Mouse (Mus musculus): ENCODE results near the gene Psme2. TPM values are rescaled to one million over a fixed set of nuclear protein-coding genes. Genes with fewer than 3 reads are reported as not detected.
A peak's percentile ranks its signal among the peaks of the same experiment; 100 is the strongest.

Psme2 gene
- total and polyA plus RNA-seq, 2 experiments from 2014 or later, result 69.6 to 184 TPM

DNA sequence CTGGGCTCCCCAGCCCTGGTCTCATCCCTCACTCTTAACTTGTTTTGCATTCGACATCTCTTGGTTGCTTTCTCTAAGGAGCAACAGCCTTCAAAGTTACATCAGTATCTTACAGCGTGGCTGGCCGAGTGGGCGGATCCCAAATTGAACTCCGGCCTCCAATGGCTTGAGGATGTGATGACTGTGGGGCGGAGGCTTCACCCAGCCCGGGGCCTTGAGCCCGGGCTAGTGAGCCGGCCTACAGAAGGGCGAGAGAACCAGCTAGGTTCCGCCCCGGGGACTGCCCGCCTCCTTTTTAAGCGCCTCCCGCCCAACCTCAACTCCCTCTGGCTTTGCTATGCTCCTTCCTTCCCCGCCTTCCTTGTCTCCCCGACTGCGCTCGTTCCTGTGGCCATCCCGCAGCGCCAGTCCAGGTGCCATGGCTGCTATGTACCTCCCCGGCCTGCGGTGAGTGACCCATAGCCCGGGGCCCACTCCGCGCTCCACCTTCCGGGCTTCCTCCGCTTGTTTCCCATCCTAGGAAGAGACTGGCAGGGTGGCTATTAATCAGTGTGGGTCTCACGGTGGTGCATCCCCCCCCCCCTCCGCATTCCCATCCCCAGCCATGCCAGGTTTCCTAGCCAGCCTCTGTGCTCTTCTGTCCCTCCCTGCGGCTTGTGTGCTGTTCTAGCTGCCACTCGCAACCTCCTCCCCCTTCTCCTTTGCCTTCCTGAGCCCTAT is 50.7 kb downstream of the Psme2 start, which contains the start of gene Pck2:
TSS of gene Pck2 (plus strand) at position 200 of the 720 bp plus-strand sequence.
- H3K9me3 ChIP-seq (ENCODE audit: low read length), result no peaks in the 10 kb centered on the region
- ATAC-seq (ENCODE audit: low FRiP score) (peak; percentile 84), DNase-seq (ENCODE audit: low spot score) (peak; percentile 85)
- peak within 1 kb of the TSS; percentile 75 for H3K9ac ChIP-seq (replicated peaks; ENCODE audit: low read length, poor library complexity, severe bottlenecking)
- H3K27ac ChIP-seq (ENCODE audit: low read depth, low read length), result peak within 1 kb of the TSS; percentile 90
- no peak for TF ChIP-seq CTCF (IDR thresholded peaks at IDR 0.05)
- no peaks in the 10 kb centered on the region for H3K27me3 ChIP-seq (ENCODE audit: insufficient read depth, low read length)
- H3K4me2 ChIP-seq (ENCODE audit: low read depth, low read length, poor library complexity, severe bottlenecking), result peak within 1 kb of the TSS; percentile 75
- under 1% methylated on average over 32 of the region's 32 CpGs for WGBS
- H3K4me1 ChIP-seq (ENCODE audit: insufficient read depth, low read length), result 0 out of 2 replicates have a peak, but pooled peaks cover 2% of the 10 kb centered on the region
- H3K36me3 ChIP-seq (ENCODE audit: insufficient read depth, low read length), result peaks cover 15% of the 10 kb centered on the region
- peak within 1 kb of the TSS; percentile 51 for H3K4me3 ChIP-seq (ENCODE audit: low read depth, low read length)

Other genes starting within 250 kb of the Psme2 start
Only the 30 nearest of the 31 such genes appear.
- 10.0 and 13.8 TPM in 2 replicates for gene Dhrs4, start 112.4 kb downstream of the Psme2 start, total RNA-seq (2014; rRNA removed)
- 18.0 and 19.4 TPM in 2 replicates for gene Dhrs4, start 112.4 kb downstream of the Psme2 start, polyA plus RNA-seq (2015; fragmentation: Nextera tagmentation; extraction: Ambion mirVana)
- 118 and 166 TPM in 2 replicates for gene Carmil3, start 100.5 kb downstream of the Psme2 start, total RNA-seq (2014; rRNA removed)
- 33.3 and 37.6 TPM in 2 replicates for gene Carmil3, start 100.5 kb downstream of the Psme2 start, polyA plus RNA-seq (2015; fragmentation: Nextera tagmentation; extraction: Ambion mirVana)
- 9.4 and 14.7 TPM in 2 replicates for gene Cpne6, start 80.7 kb downstream of the Psme2 start, total RNA-seq (2014; rRNA removed)
- 12.3 and 15.0 TPM in 2 replicates for gene Cpne6, start 80.7 kb downstream of the Psme2 start, polyA plus RNA-seq (2015; fragmentation: Nextera tagmentation; extraction: Ambion mirVana)
- gene Nrl, start 66.1 kb downstream of the Psme2 start, total RNA-seq (2014; rRNA removed), result 1.5 and 3.8 TPM in 2 replicates
- gene Nrl, start 66.1 kb downstream of the Psme2 start, polyA plus RNA-seq (2015; fragmentation: Nextera tagmentation; extraction: Ambion mirVana), result 0.55 and 0.57 TPM in 2 replicates
- 27.8 and 29.1 TPM in 2 replicates for gene Pck2, start 50.8 kb downstream of the Psme2 start, total RNA-seq (2014; rRNA removed)
- 18.2 and 21.6 TPM in 2 replicates for gene Pck2, start 50.8 kb downstream of the Psme2 start, polyA plus RNA-seq (2015; fragmentation: Nextera tagmentation; extraction: Ambion mirVana)
- 98.3 and 103 TPM in 2 replicates for gene Dcaf11, start 31.1 kb downstream of the Psme2 start, total RNA-seq (2014; rRNA removed)
- gene Dcaf11, start 31.1 kb downstream of the Psme2 start, polyA plus RNA-seq (2015; fragmentation: Nextera tagmentation; extraction: Ambion mirVana), result 102 and 114 TPM in 2 replicates
- 5.4 TPM in 1 of 2 replicates, not detected in the other for gene A730061H03Rik, start 30.7 kb downstream of the Psme2 start, total RNA-seq (2014; rRNA removed)
- 0.69 TPM in 1 of 2 replicates, not detected in the other for gene A730061H03Rik, start 30.7 kb downstream of the Psme2 start, polyA plus RNA-seq (2015; fragmentation: Nextera tagmentation; extraction: Ambion mirVana)
- 0.33 and 0.80 TPM in 2 replicates for gene Fitm1, start 15.5 kb downstream of the Psme2 start, total RNA-seq (2014; rRNA removed)
- 0.16 and 0.17 TPM in 2 replicates for gene Fitm1, start 15.5 kb downstream of the Psme2 start, polyA plus RNA-seq (2015; fragmentation: Nextera tagmentation; extraction: Ambion mirVana)
- 119 and 147 TPM in 2 replicates for gene Psme1, start 13.0 kb downstream of the Psme2 start, total RNA-seq (2014; rRNA removed)
- 268 and 288 TPM in 2 replicates for gene Psme1, start 13.0 kb downstream of the Psme2 start, polyA plus RNA-seq (2015; fragmentation: Nextera tagmentation; extraction: Ambion mirVana)
- 36.3 and 38.9 TPM in 2 replicates for gene Emc9, start 5.8 kb downstream of the Psme2 start, total RNA-seq (2014; rRNA removed)
- gene Emc9, start 5.8 kb downstream of the Psme2 start, polyA plus RNA-seq (2015; fragmentation: Nextera tagmentation; extraction: Ambion mirVana), result 74.3 and 78.8 TPM in 2 replicates
- gene Rnf31, start 595 bp upstream of the Psme2 start, total RNA-seq (2014; rRNA removed), result 19.8 and 26.7 TPM in 2 replicates
- gene Rnf31, start 595 bp upstream of the Psme2 start, polyA plus RNA-seq (2015; fragmentation: Nextera tagmentation; extraction: Ambion mirVana), result 20.4 and 23.0 TPM in 2 replicates
- gene Irf9, start 12.5 kb upstream of the Psme2 start, total RNA-seq (2014; rRNA removed), result 17.1 and 18.2 TPM in 2 replicates
- 7.4 and 8.3 TPM in 2 replicates for gene Irf9, start 12.5 kb upstream of the Psme2 start, polyA plus RNA-seq (2015; fragmentation: Nextera tagmentation; extraction: Ambion mirVana)
- 6.0 and 11.1 TPM in 2 replicates for gene Rec8, start 26.9 kb upstream of the Psme2 start, total RNA-seq (2014; rRNA removed)
- 7.6 and 8.7 TPM in 2 replicates for gene Rec8, start 26.9 kb upstream of the Psme2 start, polyA plus RNA-seq (2015; fragmentation: Nextera tagmentation; extraction: Ambion mirVana)
- gene Ipo4, start 44.8 kb upstream of the Psme2 start, total RNA-seq (2014; rRNA removed), result 109 and 122 TPM in 2 replicates
- 104 and 112 TPM in 2 replicates for gene Ipo4, start 44.8 kb upstream of the Psme2 start, polyA plus RNA-seq (2015; fragmentation: Nextera tagmentation; extraction: Ambion mirVana)
- gene Gm49378, start 46.8 kb upstream of the Psme2 start, total RNA-seq (2014; rRNA removed), result 6.3 and 6.7 TPM in 2 replicates
- 2.3 and 2.8 TPM in 2 replicates for gene Gm49378, start 46.8 kb upstream of the Psme2 start, polyA plus RNA-seq (2015; fragmentation: Nextera tagmentation; extraction: Ambion mirVana)
- 47.7 and 60.3 TPM in 2 replicates for gene Tm9sf1, start 52.7 kb upstream of the Psme2 start, total RNA-seq (2014; rRNA removed)
- 48.2 and 54.3 TPM in 2 replicates for gene Tm9sf1, start 52.7 kb upstream of the Psme2 start, polyA plus RNA-seq (2015; fragmentation: Nextera tagmentation; extraction: Ambion mirVana)
- gene Tssk4, start 59.1 kb upstream of the Psme2 start, total RNA-seq (2014; rRNA removed), result 0.14 and 0.16 TPM in 2 replicates
- gene Tssk4, start 59.1 kb upstream of the Psme2 start, polyA plus RNA-seq (2015; fragmentation: Nextera tagmentation; extraction: Ambion mirVana), result 0.28 and 0.36 TPM in 2 replicates
- gene Mdp1, start 69.4 kb upstream of the Psme2 start, total RNA-seq (2014; rRNA removed), result 46.7 and 53.7 TPM in 2 replicates
- 77.9 and 82.2 TPM in 2 replicates for gene Mdp1, start 69.4 kb upstream of the Psme2 start, polyA plus RNA-seq (2015; fragmentation: Nextera tagmentation; extraction: Ambion mirVana)
- gene Gmpr2, start 80.8 kb upstream of the Psme2 start, total RNA-seq (2014; rRNA removed), result 19.9 and 24.4 TPM in 2 replicates
- gene Gmpr2, start 80.8 kb upstream of the Psme2 start, polyA plus RNA-seq (2015; fragmentation: Nextera tagmentation; extraction: Ambion mirVana), result 35.5 and 36.7 TPM in 2 replicates
- 129 and 133 TPM in 2 replicates for gene Nedd8, start 81.0 kb upstream of the Psme2 start, total RNA-seq (2014; rRNA removed)
- gene Nedd8, start 81.0 kb upstream of the Psme2 start, polyA plus RNA-seq (2015; fragmentation: Nextera tagmentation; extraction: Ambion mirVana), result 569 and 590 TPM in 2 replicates
- gene Tinf2, start 90.7 kb upstream of the Psme2 start, total RNA-seq (2014; rRNA removed), result 14.6 and 15.7 TPM in 2 replicates
- gene Tinf2, start 90.7 kb upstream of the Psme2 start, polyA plus RNA-seq (2015; fragmentation: Nextera tagmentation; extraction: Ambion mirVana), result 19.9 and 23.6 TPM in 2 replicates
- 0.16 and 0.38 TPM in 2 replicates for gene Tgm1, start 122.8 kb upstream of the Psme2 start, total RNA-seq (2014; rRNA removed)
- 0.14 and 0.18 TPM in 2 replicates for gene Tgm1, start 122.8 kb upstream of the Psme2 start, polyA plus RNA-seq (2015; fragmentation: Nextera tagmentation; extraction: Ambion mirVana)
- 75.1 and 94.5 TPM in 2 replicates for gene Rabggta, start 131.2 kb upstream of the Psme2 start, total RNA-seq (2014; rRNA removed)
- 61.9 and 62.6 TPM in 2 replicates for gene Rabggta, start 131.2 kb upstream of the Psme2 start, polyA plus RNA-seq (2015; fragmentation: Nextera tagmentation; extraction: Ambion mirVana)
- gene Dhrs1, start 154.6 kb upstream of the Psme2 start, total RNA-seq (2014; rRNA removed), result 75.1 and 94.0 TPM in 2 replicates
- gene Dhrs1, start 154.6 kb upstream of the Psme2 start, polyA plus RNA-seq (2015; fragmentation: Nextera tagmentation; extraction: Ambion mirVana), result 72.0 and 73.3 TPM in 2 replicates
- gene Nop9, start 154.6 kb upstream of the Psme2 start, total RNA-seq (2014; rRNA removed), result 22.0 and 30.4 TPM in 2 replicates
- gene Nop9, start 154.6 kb upstream of the Psme2 start, polyA plus RNA-seq (2015; fragmentation: Nextera tagmentation; extraction: Ambion mirVana), result 17.3 and 17.8 TPM in 2 replicates
- 0.66 and 2.6 TPM in 2 replicates for gene Cideb, start 167.3 kb upstream of the Psme2 start, total RNA-seq (2014; rRNA removed)
- gene Cideb, start 167.3 kb upstream of the Psme2 start, polyA plus RNA-seq (2015; fragmentation: Nextera tagmentation; extraction: Ambion mirVana), result 0.25 and 1.1 TPM in 2 replicates
- 0.38 and 1.6 TPM in 2 replicates for gene Ltb4r2, start 170.3 kb upstream of the Psme2 start, total RNA-seq (2014; rRNA removed)
- gene Ltb4r2, start 170.3 kb upstream of the Psme2 start, polyA plus RNA-seq (2015; fragmentation: Nextera tagmentation; extraction: Ambion mirVana), result 0.43 and 0.60 TPM in 2 replicates
- gene Ltb4r1, start 174.8 kb upstream of the Psme2 start, total RNA-seq (2014; rRNA removed), result 0.88 and 1.8 TPM in 2 replicates
- gene Ltb4r1, start 174.8 kb upstream of the Psme2 start, polyA plus RNA-seq (2015; fragmentation: Nextera tagmentation; extraction: Ambion mirVana), result 0.94 and 1.1 TPM in 2 replicates
- 3.6 and 4.0 TPM in 2 replicates for gene Adcy4, start 193.0 kb upstream of the Psme2 start, total RNA-seq (2014; rRNA removed)
- 1.7 TPM in 2 replicates for gene Adcy4, start 193.0 kb upstream of the Psme2 start, polyA plus RNA-seq (2015; fragmentation: Nextera tagmentation; extraction: Ambion mirVana)
- 0.27 TPM in 1 of 2 replicates, not detected in the other for gene Ripk3, start 197.8 kb upstream of the Psme2 start, total RNA-seq (2014; rRNA removed)
- gene Ripk3, start 197.8 kb upstream of the Psme2 start, polyA plus RNA-seq (2015; fragmentation: Nextera tagmentation; extraction: Ambion mirVana), result 1.3 and 3.0 TPM in 2 replicates